Mouse (Mus musculus): ENCODE data around the gene Ccnjl. TPM values are rescaled to one million over a fixed set of nuclear protein-coding genes. Genes with fewer than 3 reads are reported as not detected.

The Ccnjl gene
- total RNA-seq, 2 experiments from 2014 or later = 2.8 to 3.0 TPM

GRCm38 (mm10) chr11:43518821-43519220, 9.8 kb upstream of the Ccnjl start:
- DNase-seq (ENCODE audit: low spot score in 2 of 2) = no peak

- DNase-seq (ENCODE audit: low spot score in 2 of 2) = no peak
Observed at GRCm38 (mm10) chr11:43520521-43520920, 8.1 kb upstream of the Ccnjl start.

GRCm38 (mm10) chr11:43528078-43528682, 404 bp upstream of the Ccnjl start:
- peak; percentile 37 to 56 for DNase-seq (ENCODE audit: low spot score in 2 of 2)

GRCm38 (mm10) chr11:43530043-43530442, 1.5 kb downstream of the Ccnjl start:
- DNase-seq (ENCODE audit: low spot score in 2 of 2) = no peak

GRCm38 (mm10) chr11:43531619-43532018, 3.0 kb downstream of the Ccnjl start:
- no peak for DNase-seq (ENCODE audit: low spot score in 2 of 2)

GRCm38 (mm10) chr11:43537074-43537473, 8.5 kb downstream of the Ccnjl start:
- no peak for DNase-seq (ENCODE audit: low spot score in 2 of 2)

- DNase-seq (ENCODE audit: low spot score in 2 of 2) = no peak
Observed at GRCm38 (mm10) chr11:43539863-43540262, 11.3 kb downstream of the Ccnjl start.

GRCm38 (mm10) chr11:43543711-43544466, 15.3 kb downstream of the Ccnjl start:
- no peak for DNase-seq (ENCODE audit: low spot score in 2 of 2)

- no peak for DNase-seq (ENCODE audit: low spot score in 2 of 2)
Observed at GRCm38 (mm10) chr11:43544819-43545218, 16.2 kb downstream of the Ccnjl start.

GRCm38 (mm10) chr11:43545873-43546475, 17.4 kb downstream of the Ccnjl start:
- no peak for DNase-seq (ENCODE audit: low spot score in 2 of 2)

- DNase-seq (ENCODE audit: low spot score in 2 of 2) = no peak
Observed at GRCm38 (mm10) chr11:43546678-43547077, 18.1 kb downstream of the Ccnjl start.

- peak; percentile 26 to 53 for DNase-seq (ENCODE audit: low spot score in 2 of 2)
Observed at GRCm38 (mm10) chr11:43548148-43548547, 19.6 kb downstream of the Ccnjl start.

- DNase-seq (ENCODE audit: low spot score in 2 of 2) = no peak
Observed at GRCm38 (mm10) chr11:43548657-43549435, 20.3 kb downstream of the Ccnjl start.

GRCm38 (mm10) chr11:43549701-43550100, 21.1 kb downstream of the Ccnjl start:
- DNase-seq (ENCODE audit: low spot score in 2 of 2) = no peak

GRCm38 (mm10) chr11:43551756-43552155, 23.2 kb downstream of the Ccnjl start:
- DNase-seq (ENCODE audit: low spot score in 2 of 2) = no peak

- no peak for DNase-seq (ENCODE audit: low spot score in 2 of 2)
Observed at GRCm38 (mm10) chr11:43552675-43553074, 24.1 kb downstream of the Ccnjl start.

- no peak for DNase-seq (ENCODE audit: low spot score in 2 of 2)
Observed at GRCm38 (mm10) chr11:43556538-43556937, 28.0 kb downstream of the Ccnjl start.

- peak; percentile 37 to 49 for DNase-seq (ENCODE audit: low spot score in 2 of 2)
Observed at GRCm38 (mm10) chr11:43559515-43560292, 31.1 kb downstream of the Ccnjl start.

GRCm38 (mm10) chr11:43563654-43564244, 35.2 kb downstream of the Ccnjl start:
- DNase-seq (ENCODE audit: low spot score in 2 of 2) = no peak

GRCm38 (mm10) chr11:43565414-43565813, 36.8 kb downstream of the Ccnjl start:
- DNase-seq (ENCODE audit: low spot score in 2 of 2) = no peak
